Mouse (Mus musculus): ENCODE data around the gene Ralgapa2. TPM values are rescaled to one million over a fixed set of nuclear protein-coding genes. Genes with fewer than 3 reads are reported as not detected.

The Ralgapa2 gene
- total RNA-seq, 2 experiments from 2014 or later = 21.7 to 22.7 TPM

GRCm38 (mm10) chr2:146310291-146310690 is 201.9 kb downstream of the Ralgapa2 start:
- H3K4me3 ChIP-seq = no peak overlapping the region
- no peak for DNase-seq (ENCODE audit: extremely low spot score in 1 of 2, low spot score in 2 of 2)
- intact Hi-C loops (cut with DNase I) = no loop called here
- no peak overlapping the region for H3K27ac ChIP-seq
- TF ChIP-seq CTCF (IDR thresholded peaks at IDR 0.05) = no peak; the same call in 1 of the 2 replicates

- TF ChIP-seq CTCF (IDR thresholded peaks at IDR 0.05) = no peak
- H3K4me3 ChIP-seq = no peak overlapping the region
- no peak for DNase-seq (ENCODE audit: extremely low spot score in 1 of 2, low spot score in 2 of 2)
- intact Hi-C loops (cut with DNase I) = loop anchor here (5.0 kb wide), 1 partner anchor 92 kb away; no protein-coding TSS in a partner anchor
- H3K27ac ChIP-seq = no peak overlapping the region
Measured at GRCm38 (mm10) chr2:146309413-146309812, 202.7 kb downstream of the Ralgapa2 start.

GRCm38 (mm10) chr2:146307060-146307459 is 205.1 kb downstream of the Ralgapa2 start:
- TF ChIP-seq CTCF (IDR thresholded peaks at IDR 0.05) = no peak
- Histone ChIP-seq H3K4me3 (no peak overlapping the region), H3K27ac (no peak overlapping the region)
- intact Hi-C loops (cut with DNase I) = loop anchor here (5.0 kb wide), 1 partner anchor 90 kb away; no protein-coding TSS in a partner anchor
- no peak for DNase-seq (ENCODE audit: extremely low spot score in 1 of 2, low spot score in 2 of 2)

GRCm38 (mm10) chr2:146302094-146302699 is 209.9 kb downstream of the Ralgapa2 start:
- intact Hi-C loops (cut with DNase I) = no loop called here
- TF ChIP-seq CTCF (IDR thresholded peaks at IDR 0.05) = no peak
- Histone ChIP-seq H3K4me3 (no peak overlapping the region), H3K27ac (no peak overlapping the region)
- no peak for DNase-seq (ENCODE audit: extremely low spot score in 1 of 2, low spot score in 2 of 2)

GRCm38 (mm10) chr2:146300500-146301020 is 211.6 kb downstream of the Ralgapa2 start:
- Histone ChIP-seq H3K4me3 (no peak overlapping the region), H3K27ac (no peak overlapping the region)
- no peak for TF ChIP-seq CTCF (IDR thresholded peaks at IDR 0.05)
- no peak for DNase-seq (ENCODE audit: extremely low spot score in 1 of 2, low spot score in 2 of 2)
- intact Hi-C loops (cut with DNase I) = no loop called here

GRCm38 (mm10) chr2:146299841-146300460 is 212.2 kb downstream of the Ralgapa2 start:
- Histone ChIP-seq H3K27ac (no peak overlapping the region), H3K4me3 (no peak overlapping the region)
- DNase-seq (ENCODE audit: extremely low spot score in 1 of 2, low spot score in 2 of 2) = no peak
- intact Hi-C loops (cut with DNase I) = no loop called here
- TF ChIP-seq CTCF (IDR thresholded peaks at IDR 0.05) = no peak

- no peak overlapping the region for H3K4me3 ChIP-seq
- TF ChIP-seq CTCF (IDR thresholded peaks at IDR 0.05) = no peak
- intact Hi-C loops (cut with DNase I) = no loop called here
- DNase-seq (ENCODE audit: extremely low spot score in 1 of 2, low spot score in 2 of 2) = no peak
- no peak overlapping the region for H3K27ac ChIP-seq
Measured at GRCm38 (mm10) chr2:146293538-146293937, 218.6 kb downstream of the Ralgapa2 start.

- TF ChIP-seq CTCF (IDR thresholded peaks at IDR 0.05) = peak; percentile 21
- intact Hi-C loops (cut with DNase I) = no loop called here
Measured at GRCm38 (mm10) chr2:146290871-146291637, 221.1 kb downstream of the Ralgapa2 start.

GRCm38 (mm10) chr2:146290366-146290765 is 221.8 kb downstream of the Ralgapa2 start:
- Histone ChIP-seq H3K27ac (no peak overlapping the region; the same call in 1 of the 2 replicates), H3K4me3 (no peak overlapping the region)
- TF ChIP-seq CTCF (IDR thresholded peaks at IDR 0.05) = no peak
- no peak for DNase-seq (ENCODE audit: extremely low spot score in 1 of 2, low spot score in 2 of 2)
- intact Hi-C loops (cut with DNase I) = no loop called here

More at GRCm38 (mm10) chr2:146290871-146291637, 221.1 kb downstream of the Ralgapa2 start:
- peak; percentile 36 to 67 for DNase-seq (ENCODE audit: extremely low spot score in 1 of 2, low spot score in 2 of 2)
- Histone ChIP-seq H3K4me3 (no peak overlapping the region), H3K27ac (peak overlapping the region; percentile 50; the same call in 1 of the 2 replicates)

GRCm38 (mm10) chr2:146289394-146289793 is 222.8 kb downstream of the Ralgapa2 start:
- no peak for DNase-seq (ENCODE audit: extremely low spot score in 1 of 2, low spot score in 2 of 2)
- intact Hi-C loops (cut with DNase I) = no loop called here
- no peak overlapping the region for H3K27ac ChIP-seq
- no peak for TF ChIP-seq CTCF (IDR thresholded peaks at IDR 0.05)
- H3K4me3 ChIP-seq = no peak overlapping the region

GRCm38 (mm10) chr2:146288326-146288725 is 223.8 kb downstream of the Ralgapa2 start:
- intact Hi-C loops (cut with DNase I) = no loop called here
- H3K27ac ChIP-seq = no peak overlapping the region
- no peak for DNase-seq (ENCODE audit: extremely low spot score in 1 of 2, low spot score in 2 of 2)
- TF ChIP-seq CTCF (IDR thresholded peaks at IDR 0.05) = no peak
- H3K4me3 ChIP-seq = no peak overlapping the region

GRCm38 (mm10) chr2:146287531-146287930 is 224.6 kb downstream of the Ralgapa2 start:
- DNase-seq (ENCODE audit: extremely low spot score in 1 of 2, low spot score in 2 of 2) = no peak
- intact Hi-C loops (cut with DNase I) = no loop called here
- no peak overlapping the region for H3K27ac ChIP-seq
- no peak for TF ChIP-seq CTCF (IDR thresholded peaks at IDR 0.05)
- no peak overlapping the region for H3K4me3 ChIP-seq
